Mouse (Mus musculus) erythroblast, embryonic 14.5 days (primary cell): Measurements from ENCODE around the gene Chaf1b. TPM values are rescaled to one million over a fixed set of nuclear protein-coding genes. Genes with fewer than 3 reads are reported as not detected.

Source experiments
- H3K27me3 ChIP-seq: 2 replicates; pipeline ENCODE4 v1.6.1; 2012; ENCODE audit warnings: inconsistent platforms; ENCODE audit not compliant: control insufficient read depth
- H3K36me3 ChIP-seq: 2 replicates; pipeline ENCODE4 v1.6.1; 2012; ENCODE audit warnings: mild to moderate bottlenecking, inconsistent platforms; ENCODE audit not compliant: control insufficient read depth
- H3K4me1 ChIP-seq: 2 replicates; pipeline ENCODE4 v1.6.1; 2012; ENCODE audit warnings: inconsistent platforms; ENCODE audit not compliant: control insufficient read depth
- H3K4me3 ChIP-seq: replicated peaks from 2 replicates; pipeline ENCODE3; 2012; ENCODE audit warnings: moderate library complexity, mild to moderate bottlenecking, inconsistent platforms
- H3K9me3 ChIP-seq: 2 replicates; pipeline ENCODE4 v1.6.1; 2012; ENCODE audit warnings: low read length, inconsistent platforms, mixed read lengths; ENCODE audit not compliant: control insufficient read depth
- GATA1 ChIP-seq: IDR thresholded peaks from 2 replicates; pipeline ENCODE4 v1.6.1; 2012; ENCODE audit warnings: low read length, inconsistent platforms, mixed read lengths
- TAL1 ChIP-seq: IDR thresholded peaks from 3 replicates; pipeline ENCODE4 v1.6.1; 2012; ENCODE audit warnings: low read length, inconsistent platforms, mixed read lengths
- polyA plus RNA-seq: library from polyadenylated mRNA; stranded (reverse); fragments of >175 nt; gene quantifications from 2 replicates; pipeline ENCODE4 v1.2.3, GENCODE M21; 2012

Chaf1b gene
- polyA plus RNA-seq = 19.8 and 21.6 TPM in 2 replicates

DNA sequence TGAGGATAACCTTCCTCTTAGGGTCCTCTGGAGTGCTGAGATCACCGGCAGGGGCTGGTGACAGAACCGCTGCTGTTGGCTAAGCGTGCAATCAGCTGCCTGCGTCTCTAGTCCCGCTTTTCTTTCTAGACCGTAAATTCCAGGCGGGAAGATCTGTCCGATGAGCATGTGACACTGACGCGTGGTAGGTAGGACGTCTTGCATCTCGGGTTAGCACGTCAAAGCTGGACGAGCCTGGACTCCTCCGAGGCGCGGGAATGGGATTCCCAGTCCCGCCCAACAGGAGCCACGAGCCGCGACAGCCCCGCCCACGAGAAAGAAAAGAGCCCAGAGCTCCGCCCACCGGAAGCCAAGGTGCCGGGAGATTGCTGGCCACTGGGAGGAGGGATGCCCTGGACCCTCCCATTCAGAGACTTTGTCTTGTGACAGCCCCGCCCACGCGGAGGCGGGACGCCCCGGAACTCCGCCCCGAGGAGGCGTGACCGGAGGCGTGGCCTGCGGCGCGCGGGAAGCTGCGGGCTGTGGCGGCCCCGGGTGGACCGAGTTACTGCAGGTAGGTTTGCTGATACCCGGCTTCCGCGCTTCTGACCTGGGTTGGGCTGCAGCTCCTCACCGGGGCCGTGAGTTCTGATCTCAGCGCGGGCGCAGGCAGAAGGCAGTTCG lies at the start of gene Chaf1b:
Chaf1b (plus strand) TSS at position 479 of the 663 bp plus-strand sequence.
- Histone ChIP-seq H3K36me3 (peaks cover 38% of the 10 kb centered on the region), H3K9me3 (no peaks in the 10 kb centered on the region), H3K27me3 (no peaks in the 10 kb centered on the region), H3K4me1 (peaks cover 47% of the 10 kb centered on the region), H3K4me3 (peak within 1 kb of the TSS; percentile 97)
- TF ChIP-seq GATA1 = no peak
- TF ChIP-seq TAL1 = no peak

- Histone ChIP-seq H3K36me3 (peaks cover 33% of the 10 kb centered on the region), H3K9me3 (no peaks in the 10 kb centered on the region), H3K27me3 (no peaks in the 10 kb centered on the region), H3K4me3 (no peak overlapping the region), H3K4me1 (peaks cover 48% of the 10 kb centered on the region)
- no peak for TF ChIP-seq TAL1
- TF ChIP-seq GATA1 = no peak
These were observed 49.6 kb upstream of the Chaf1b start for GRCm38 (mm10) chr16:93834076-93834475.

DNA sequence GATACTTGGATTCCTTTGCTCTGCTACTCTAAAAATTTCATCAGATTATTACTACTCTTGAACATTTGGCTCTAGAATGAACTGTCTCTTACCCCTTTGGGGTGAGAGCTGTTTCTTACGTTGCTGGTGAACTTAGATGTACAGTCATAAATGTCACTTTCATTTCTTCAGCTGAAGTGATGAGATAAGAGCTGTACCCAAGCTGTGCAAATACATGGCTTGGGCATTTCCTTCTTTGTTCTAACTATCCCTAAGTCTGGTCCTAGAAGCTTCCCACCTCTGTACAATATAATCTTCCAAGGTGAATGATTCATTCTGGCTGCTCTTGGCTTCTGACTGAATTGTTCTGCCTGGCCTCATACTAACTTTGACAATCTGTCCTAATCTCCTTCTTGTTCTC lies 44.7 kb upstream of the Chaf1b start:
- peaks cover 59% of the 10 kb centered on the region for H3K36me3 ChIP-seq
- H3K27me3 ChIP-seq = no peaks in the 10 kb centered on the region
- TF ChIP-seq TAL1 (no peak), GATA1 (no peak)
- H3K4me1 ChIP-seq = peaks cover 38% of the 10 kb centered on the region
- no peaks in the 10 kb centered on the region for H3K9me3 ChIP-seq
- H3K4me3 ChIP-seq = no peak overlapping the region

DNA sequence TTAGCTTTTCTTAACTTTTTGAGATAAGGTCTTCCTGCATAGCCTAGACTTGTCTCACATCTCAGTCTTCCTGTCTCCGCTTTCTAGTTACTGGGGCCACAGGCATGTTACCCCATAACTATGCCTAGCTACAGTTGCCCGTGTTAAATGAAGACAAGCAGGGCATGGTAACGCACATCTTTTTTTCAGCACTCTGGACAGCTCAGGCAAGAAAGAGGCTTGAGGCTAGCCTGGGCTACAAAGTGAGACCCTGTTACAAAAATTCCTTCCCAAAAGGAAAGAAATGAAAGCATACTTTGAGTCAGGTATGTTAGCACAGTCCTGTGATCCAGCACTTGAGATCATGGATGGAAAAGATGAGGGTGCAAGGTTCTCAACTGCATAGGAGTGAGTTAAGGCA lies 33.2 kb upstream of the Chaf1b start:
- Histone ChIP-seq H3K27me3 (no peaks in the 10 kb centered on the region), H3K36me3 (peaks cover 99% of the 10 kb centered on the region)
- TF ChIP-seq GATA1 (no peak), TAL1 (no peak)

DNA sequence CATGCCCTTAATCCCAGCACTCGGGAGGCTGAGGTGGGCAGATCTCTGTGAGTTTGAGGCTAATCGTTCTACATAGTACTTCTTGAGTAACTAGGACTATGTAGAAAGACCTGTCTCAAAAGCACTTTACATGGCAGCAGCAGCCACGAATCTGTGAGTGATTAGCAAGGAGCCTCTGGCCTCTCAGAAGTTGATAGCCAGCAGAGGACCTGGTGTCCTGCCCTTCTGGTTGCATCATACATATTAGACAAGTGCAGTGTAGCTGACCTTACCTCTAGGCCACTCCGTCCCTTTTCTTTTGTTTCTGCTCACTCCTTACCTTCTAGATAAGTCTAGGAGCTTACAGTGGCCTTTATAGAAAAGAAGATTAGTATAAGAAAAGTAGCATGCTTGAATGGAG lies 23.7 kb upstream of the Chaf1b start:
- no peak for TF ChIP-seq GATA1
- TF ChIP-seq TAL1 = no peak
- Histone ChIP-seq H3K4me3 (no peak overlapping the region), H3K9me3 (no peaks in the 10 kb centered on the region), H3K4me1 (no peaks in the 10 kb centered on the region), H3K27me3 (no peaks in the 10 kb centered on the region), H3K36me3 (peaks cover 97% of the 10 kb centered on the region)

More for the DNA sequence above, 33.2 kb upstream of the Chaf1b start:
- Histone ChIP-seq H3K4me1 (no peaks in the 10 kb centered on the region), H3K4me3 (no peak overlapping the region), H3K9me3 (no peaks in the 10 kb centered on the region)

DNA sequence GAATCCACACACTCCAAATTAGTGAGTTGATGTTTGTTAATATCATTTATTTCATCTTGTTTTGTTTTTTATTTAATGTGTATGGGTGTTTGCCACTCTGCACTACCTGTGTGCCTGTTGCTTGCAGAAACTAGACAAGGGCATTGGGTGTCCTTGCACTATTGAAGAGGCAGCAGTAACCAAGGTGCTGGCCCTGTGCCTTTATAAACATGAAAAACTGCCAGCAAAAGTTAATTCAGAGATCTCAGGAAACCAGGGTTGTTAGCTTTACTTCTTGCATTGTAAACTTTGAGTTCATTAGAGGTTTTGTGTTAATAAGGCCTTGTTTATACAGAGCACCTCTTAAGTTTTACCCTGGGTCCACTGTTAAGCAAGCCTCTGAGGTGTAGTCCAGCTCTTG lies 23.0 kb upstream of the Chaf1b start:
- H3K36me3 ChIP-seq = peaks cover 97% of the 10 kb centered on the region
- TF ChIP-seq TAL1 (no peak), GATA1 (no peak)

GRCm38 (mm10) chr16:93874841-93875240 lies 8.9 kb upstream of the Chaf1b start:
- TF ChIP-seq TAL1 = no peak
- no peak for TF ChIP-seq GATA1
- no peaks in the 10 kb centered on the region for H3K4me1 ChIP-seq
- H3K27me3 ChIP-seq = no peaks in the 10 kb centered on the region
- H3K4me3 ChIP-seq = no peak overlapping the region
- peaks cover 83% of the 10 kb centered on the region for H3K36me3 ChIP-seq
- no peaks in the 10 kb centered on the region for H3K9me3 ChIP-seq

More for the DNA sequence above, 23.0 kb upstream of the Chaf1b start:
- no peaks in the 10 kb centered on the region for H3K4me1 ChIP-seq
- H3K27me3 ChIP-seq = no peaks in the 10 kb centered on the region
- H3K4me3 ChIP-seq = no peak overlapping the region
- no peaks in the 10 kb centered on the region for H3K9me3 ChIP-seq

DNA sequence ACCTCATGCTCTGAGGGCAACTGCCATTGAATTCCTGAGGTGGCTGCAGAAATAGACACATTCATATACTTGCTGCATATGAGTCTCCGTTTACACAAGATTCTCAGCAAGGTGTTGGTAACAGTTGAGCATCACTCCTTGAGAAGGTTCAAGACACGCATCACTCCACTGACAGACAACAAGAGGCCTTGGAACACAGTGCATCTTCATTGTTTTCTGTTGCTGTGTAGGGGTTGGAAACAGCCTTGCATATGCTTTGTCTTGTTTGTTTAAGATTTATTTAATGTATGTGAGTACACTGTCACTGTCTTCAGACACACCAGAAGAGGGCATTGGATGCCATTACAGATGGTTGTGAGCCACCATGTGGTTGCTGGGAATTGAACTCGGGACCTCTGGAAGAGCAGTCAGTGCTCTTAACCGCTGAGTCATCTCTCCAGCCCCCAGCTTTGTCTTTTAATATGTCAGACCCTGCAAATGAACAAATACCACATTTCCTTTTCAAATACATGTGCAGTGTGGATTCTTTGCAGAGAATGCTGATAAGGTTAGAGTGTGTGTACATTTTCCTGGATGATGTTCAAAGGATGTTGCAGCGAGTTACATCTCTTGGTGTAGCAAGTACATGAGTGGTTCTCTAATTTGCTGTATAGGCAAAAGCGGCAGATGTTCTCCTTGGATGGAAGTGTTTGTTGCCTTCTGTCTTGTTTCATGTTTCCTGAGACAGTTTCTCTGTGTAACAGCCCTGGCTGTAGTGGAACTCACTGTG lies 5.9 kb upstream of the Chaf1b start:
- TF ChIP-seq GATA1 = no peak
- no peak for TF ChIP-seq TAL1
- no peaks in the 10 kb centered on the region for H3K27me3 ChIP-seq
- no peaks in the 10 kb centered on the region for H3K9me3 ChIP-seq
- peaks cover 5% of the 10 kb centered on the region for H3K4me1 ChIP-seq
- H3K4me3 ChIP-seq = no peak overlapping the region
- H3K36me3 ChIP-seq = peaks cover 54% of the 10 kb centered on the region

GRCm38 (mm10) chr16:93884086-93884721 lies 503 bp downstream of the Chaf1b start:
- Histone ChIP-seq H3K36me3 (peaks cover 44% of the 10 kb centered on the region), H3K4me3 (peak overlapping the region; percentile 97), H3K4me1 (peaks cover 47% of the 10 kb centered on the region), H3K27me3 (no peaks in the 10 kb centered on the region), H3K9me3 (no peaks in the 10 kb centered on the region)
- TF ChIP-seq TAL1 = no peak
- no peak for TF ChIP-seq GATA1

DNA sequence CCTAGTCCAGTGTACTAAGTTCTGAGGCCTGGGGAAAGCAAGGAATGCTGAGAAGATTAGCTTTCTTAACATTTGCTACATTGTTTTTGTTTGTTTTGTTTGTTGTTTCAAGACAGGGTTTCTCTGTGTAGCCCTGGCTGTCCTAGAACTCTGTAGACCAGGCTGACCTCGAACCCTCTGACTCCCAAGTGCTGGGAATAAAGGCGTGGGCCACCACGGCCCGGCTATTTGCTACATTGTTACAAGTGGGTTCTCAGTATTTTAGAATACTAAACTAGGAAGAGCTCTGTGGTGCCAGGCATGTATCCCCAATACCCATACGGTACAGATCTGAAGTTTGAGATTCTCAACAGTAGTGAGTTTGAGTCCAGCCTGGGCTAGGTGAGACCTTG lies 1.0 kb downstream of the Chaf1b start:
- Histone ChIP-seq H3K4me1 (peaks cover 47% of the 10 kb centered on the region), H3K9me3 (no peaks in the 10 kb centered on the region), H3K4me3 (peak overlapping the region; percentile 97), H3K27me3 (no peaks in the 10 kb centered on the region), H3K36me3 (peaks cover 49% of the 10 kb centered on the region)
- TF ChIP-seq GATA1 (no peak), TAL1 (no peak)
